Mouse (Mus musculus): ENCODE measurements around the gene Arl4c. TPM values are rescaled to one million over a fixed set of nuclear protein-coding genes. Genes with fewer than 3 reads are reported as not detected.

Arl4c gene
- 10 to 100 TPM; 12.6 to 31.7 TPM for polyA plus RNA-seq (2017; shearing (Covaris generic))

GRCm38 (mm10) chr1:88701870-88702661, at the start of gene Arl4c:
TSS of gene Arl4c (minus strand) at chr1:88702221.

Other genes starting within 250 kb of the Arl4c start
- under 1 TPM; 0.08 to 0.28 TPM for gene Glrp1, start 192.2 kb downstream of the Arl4c start, polyA plus RNA-seq (2017; shearing (Covaris generic))